Mouse (Mus musculus) cerebellum, adult 11 months (tissue): Measurements from ENCODE around the gene Ghrh.

Experiments
- DNase-seq: peaks from one replicate; pipeline ENCODE4 v3.0.0; 2022

The Ghrh gene

GRCm38 (mm10) chr2:157306091-157307032 is 40.9 kb downstream of the Ghrh start:
- no peak for DNase-seq

- DNase-seq: no peak
These were observed 44.2 kb downstream of the Ghrh start for GRCm38 (mm10) chr2:157303096-157303495.

- no peak for DNase-seq
These were observed 47.3 kb downstream of the Ghrh start for GRCm38 (mm10) chr2:157300051-157300450.

GRCm38 (mm10) chr2:157296105-157296689 is 51.1 kb downstream of the Ghrh start:
- no peak for DNase-seq

GRCm38 (mm10) chr2:157292093-157292492 is 55.2 kb downstream of the Ghrh start:
- DNase-seq: peak; percentile 44

- DNase-seq: no peak
These were observed 58.3 kb downstream of the Ghrh start for GRCm38 (mm10) chr2:157288996-157289395.

GRCm38 (mm10) chr2:157287542-157287941 is 59.8 kb downstream of the Ghrh start:
- DNase-seq: peak; percentile 25

GRCm38 (mm10) chr2:157283321-157283720 is 64.0 kb downstream of the Ghrh start:
- no peak for DNase-seq
